Mouse (Mus musculus) NIH3T3 (cell line): Measurements from ENCODE around the gene Ifi44.

ENCODE experiments used
- DNase-seq: peaks from one replicate; pipeline ENCODE4 v3.0.0-alpha.2; 2012; ENCODE audit warnings: low read depth

The Ifi44 gene

GRCm38 (mm10) chr3:151749737-151750136, at the start of gene Ifi44:
Gene Ifi44, minus strand, starts transcription at chr3:151749960.
- DNase-seq = peak; percentile 77

- DNase-seq = no peak
Observed at GRCm38 (mm10) chr3:151788622-151789021, 38.9 kb upstream of the Ifi44 start.

GRCm38 (mm10) chr3:151775089-151775488, 25.3 kb upstream of the Ifi44 start:
- peak; percentile 83 for DNase-seq

- DNase-seq = peak; percentile 81
Observed at GRCm38 (mm10) chr3:151771074-151771473, 21.3 kb upstream of the Ifi44 start.

GRCm38 (mm10) chr3:151748514-151748913, 1.2 kb downstream of the Ifi44 start:
- no peak for DNase-seq

- no peak for DNase-seq
Observed at GRCm38 (mm10) chr3:151746058-151746457, 3.7 kb downstream of the Ifi44 start.

- no peak for DNase-seq
Observed at GRCm38 (mm10) chr3:151742223-151742622, 7.5 kb downstream of the Ifi44 start.

- peak; percentile 88 for DNase-seq
Observed at GRCm38 (mm10) chr3:151716246-151716645, 33.5 kb downstream of the Ifi44 start.

- peak; percentile 40 for DNase-seq
Observed at GRCm38 (mm10) chr3:151707335-151707734, 42.4 kb downstream of the Ifi44 start.
